17 mouse cellular contexts compared by ENCODE assay signal in the genomic region with DNA sequence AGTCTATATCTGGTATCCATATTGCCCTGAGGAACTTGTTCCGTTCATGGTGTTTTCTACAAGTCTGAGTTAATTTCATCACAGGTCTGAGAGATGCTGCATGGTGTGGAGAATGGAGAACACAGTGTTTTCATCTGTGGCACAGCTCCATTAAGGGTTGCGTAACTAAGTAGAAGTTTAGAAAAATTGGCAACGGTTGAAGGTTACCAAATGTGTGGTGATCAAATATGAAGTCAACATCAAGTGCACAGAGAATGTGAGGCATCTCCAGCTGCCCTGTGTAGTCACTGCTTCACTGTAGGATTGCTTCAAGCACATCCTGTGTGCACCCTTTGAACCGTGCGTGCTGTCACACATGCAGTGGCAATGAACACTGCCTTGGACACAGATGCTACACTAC. TPM values are rescaled to one million over a fixed set of nuclear protein-coding genes. Genes with fewer than 3 reads are reported as not detected.
DNase-seq lines count a peak whose midpoint lies in the region; ATAC-seq and TF ChIP-seq lines count a peak whose summit lies in the region.
"Had no signal": no experiment of that assay in that cellular context is flagged by ENCODE, and none has a peak within 500 bp of the region (broad histone marks: within the 10 kb centered on the region; RNA-seq: fewer than 3 reads in every experiment).

No protein-coding gene starts in this region.

- no peak for TF ChIP-seq CTCF in gastrocnemius, adult 2 months (IDR thresholded peaks at IDR 0.05)

- ATAC-seq in lung, embryonic 15.5 days (ENCODE audit: borderline replicate concordance, extremely low read depth, low FRiP score, low TSS enrichment), result 0 out of 2 replicates have a peak, but pooled peaks have one; percentile 42
- ATAC-seq in midbrain, embryonic 14.5 days (ENCODE audit: low FRiP score, low TSS enrichment), result no peak
- ATAC-seq: CD4-positive, CD25-positive, alpha-beta regulatory T cell, adult 4 months; forebrain, embryonic 13.5 days; hindbrain, postnatal 0 days had no signal

- no peaks in the 10 kb centered on the region for H3K9me3 ChIP-seq in lung, embryonic 15.5 days
- no peaks in the 10 kb centered on the region for H3K9me3 ChIP-seq in midbrain, embryonic 14.5 days (ENCODE audit: control insufficient read depth, low read length)
- H3K9me3 ChIP-seq: embryonic facial prominence, embryonic 12.5 days; forebrain, embryonic 13.5 days; kidney, embryonic 15.5 days; megakaryocyte, embryonic 14.5 days had no signal

- no peaks in the 10 kb centered on the region for H3K4me1 ChIP-seq in lung, embryonic 15.5 days
- no peaks in the 10 kb centered on the region for H3K4me1 ChIP-seq in midbrain, embryonic 14.5 days (ENCODE audit: control insufficient read depth, insufficient read depth, low read length)
- H3K4me1 ChIP-seq: embryonic facial prominence, embryonic 12.5 days; forebrain, embryonic 13.5 days; kidney, embryonic 15.5 days had no signal

- H3K36me3 ChIP-seq in lung, embryonic 15.5 days, result no peaks in the 10 kb centered on the region
- H3K36me3 ChIP-seq in midbrain, embryonic 14.5 days (ENCODE audit: control insufficient read depth, insufficient read depth, low read length), result no peaks in the 10 kb centered on the region
- H3K36me3 ChIP-seq: embryonic facial prominence, embryonic 12.5 days; kidney, embryonic 15.5 days had no signal

- H3K4me3 ChIP-seq in gastrocnemius, adult 2 months, result no peak overlapping the region
- H3K4me3 ChIP-seq in lung, embryonic 15.5 days, result no peak overlapping the region
- no peak overlapping the region for H3K4me3 ChIP-seq in midbrain, embryonic 14.5 days (replicated peaks; ENCODE audit: low read depth, low read length)
- H3K4me3 ChIP-seq: embryonic facial prominence, embryonic 12.5 days; forebrain, embryonic 13.5 days; heart, adult 2 months; kidney, embryonic 15.5 days; megakaryocyte, embryonic 14.5 days had no signal

- peak; percentile 45 for DNase-seq in gastrocnemius, adult 2 months
- no peak for DNase-seq in gastrocnemius, postnatal 14 days
- peak; percentile 17 for DNase-seq in urinary bladder, postnatal 25 days (ENCODE audit: low spot score)
- no peak for DNase-seq in urinary bladder, postnatal 10 days (ENCODE audit: low spot score)
- no peak for DNase-seq in ovary, postnatal 14 days (ENCODE audit: low spot score)
- DNase-seq in midbrain, embryonic 14.5 days, result no peak
- DNase-seq in gastrocnemius, postnatal 10 days, result no peak
- DNase-seq: cerebellum, adult 18-20 months; retina, postnatal 1 day had no signal

- H3K27me3 ChIP-seq in lung, embryonic 15.5 days, result no peaks in the 10 kb centered on the region
- H3K27me3 ChIP-seq in midbrain, embryonic 14.5 days (ENCODE audit: control insufficient read depth, insufficient read depth, low read length), result no peaks in the 10 kb centered on the region
- H3K27me3 ChIP-seq: embryonic facial prominence, embryonic 12.5 days; forebrain, embryonic 13.5 days; kidney, embryonic 15.5 days had no signal

- intact Hi-C loops in gastrocnemius, adult 2 months (cut with DNase I), result no loop called here
- intact Hi-C loops in gastrocnemius, postnatal 14 days (cut with DNase I; ENCODE audit: low total_unique reads), result no loop called here

- no peak overlapping the region for H3K9ac ChIP-seq in lung, embryonic 15.5 days
- no peak overlapping the region for H3K9ac ChIP-seq in midbrain, embryonic 14.5 days (replicated peaks; ENCODE audit: low read length)
- H3K9ac ChIP-seq: embryonic facial prominence, embryonic 12.5 days; forebrain, embryonic 13.5 days; kidney, embryonic 15.5 days had no signal

- WGBS in lung, embryonic 15.5 days, result 68% methylated on average over 5 of the region's 5 CpGs
- 94% methylated on average over 5 of the region's 5 CpGs for WGBS in midbrain, embryonic 14.5 days

- H3K4me2 ChIP-seq in lung, embryonic 15.5 days, result no peak overlapping the region
- H3K4me2 ChIP-seq in midbrain, embryonic 14.5 days (ENCODE audit: low read length), result no peak overlapping the region
- H3K4me2 ChIP-seq: embryonic facial prominence, embryonic 12.5 days; forebrain, embryonic 13.5 days; kidney, embryonic 15.5 days had no signal

- 0 out of 2 replicates have a peak overlapping the region, but pooled peaks have one; percentile 12 for H3K27ac ChIP-seq in gastrocnemius, adult 2 months
- no peak overlapping the region for H3K27ac ChIP-seq in lung, embryonic 15.5 days
- no peak overlapping the region for H3K27ac ChIP-seq in midbrain, embryonic 14.5 days (replicated peaks; ENCODE audit: low read depth, low read length)
- H3K27ac ChIP-seq: embryonic facial prominence, embryonic 12.5 days; forebrain, embryonic 13.5 days; heart, adult 2 months; hindbrain, postnatal 0 days; kidney, embryonic 15.5 days had no signal

RNA-seq across cellular contexts. Expression of a gene that starts 21.7 kb away (rescaled TPM):
- 1 to 10 TPM; 5.1 to 6.3 TPM for total RNA-seq in gastrocnemius, adult 2 months (2021)
- 1 to 10 TPM in 1 of 2 experiments, under 1 TPM in 1; 0.90 to 1.7 TPM for total RNA-seq in gastrocnemius, postnatal 14 days (2021)
- 0.51 and 0.68 TPM in 2 replicates for polyA plus RNA-seq in lung, embryonic 15.5 days (2015; fragmentation: Nextera tagmentation; extraction: Ambion mirVana)
- 0.99 and 1.4 TPM in 2 replicates for polyA plus RNA-seq in midbrain, embryonic 14.5 days (2014; fragmentation: Nextera tagmentation; extraction: Ambion mirVana)
- total RNA-seq in gastrocnemius, postnatal 10 days (2021), result 1 to 10 TPM in 1 of 2 experiments, under 1 TPM in 1; 0.63 to 1.3 TPM
- polyA plus RNA-seq: CD4-positive, CD25-positive, alpha-beta regulatory T cell, adult 4 months had no signal

RNA-seq across cellular contexts. Expression of a gene that starts 23.1 kb away (rescaled TPM):
- 1 to 10 TPM; 2.9 to 3.6 TPM for total RNA-seq in gastrocnemius, adult 2 months (2021)
- 1 to 10 TPM; 3.7 to 4.6 TPM for total RNA-seq in gastrocnemius, postnatal 14 days (2021)
- polyA plus RNA-seq in lung, embryonic 15.5 days (2015; fragmentation: Nextera tagmentation; extraction: Ambion mirVana), result 3.8 and 4.1 TPM in 2 replicates
- polyA plus RNA-seq in midbrain, embryonic 14.5 days (2014; fragmentation: Nextera tagmentation; extraction: Ambion mirVana), result 6.3 and 8.2 TPM in 2 replicates
- total RNA-seq in gastrocnemius, postnatal 10 days (2021), result 1 to 10 TPM; 5.2 to 6.3 TPM
- polyA plus RNA-seq: CD4-positive, CD25-positive, alpha-beta regulatory T cell, adult 4 months had no signal

RNA-seq across cellular contexts. Expression of a gene that starts 38.5 kb away (rescaled TPM):
- 1 to 10 TPM in 1 of 2 experiments, under 1 TPM in 1; 0.89 to 1.0 TPM for total RNA-seq in gastrocnemius, adult 2 months (2021)
- total RNA-seq in gastrocnemius, postnatal 14 days (2021), result 1 to 10 TPM; 2.3 to 2.7 TPM
- 7.2 and 8.6 TPM in 2 replicates for polyA plus RNA-seq in lung, embryonic 15.5 days (2015; fragmentation: Nextera tagmentation; extraction: Ambion mirVana)
- polyA plus RNA-seq in midbrain, embryonic 14.5 days (2014; fragmentation: Nextera tagmentation; extraction: Ambion mirVana), result 27.2 and 30.9 TPM in 2 replicates
- total RNA-seq in gastrocnemius, postnatal 10 days (2021), result 1 to 10 TPM; 2.3 to 3.2 TPM

RNA-seq across cellular contexts. Expression of a gene that starts 38.6 kb away (rescaled TPM):
- 1 to 10 TPM; 7.6 to 9.2 TPM for total RNA-seq in gastrocnemius, adult 2 months (2021)
- total RNA-seq in gastrocnemius, postnatal 14 days (2021), result 10 to 100 TPM; 10.9 to 14.1 TPM
- polyA plus RNA-seq in lung, embryonic 15.5 days (2015; fragmentation: Nextera tagmentation; extraction: Ambion mirVana), result 86.6 and 101 TPM in 2 replicates
- polyA plus RNA-seq in midbrain, embryonic 14.5 days (2014; fragmentation: Nextera tagmentation; extraction: Ambion mirVana), result 89.6 and 95.7 TPM in 2 replicates
- 10 to 100 TPM; 11.6 to 13.5 TPM for total RNA-seq in gastrocnemius, postnatal 10 days (2021)

Comparison
In these comparisons a context has a peak if more than half of its experiments do, and no peak if none do; other contexts are left out.
1. DNase-seq: peak in gastrocnemius, adult 2 months (single experiment) and urinary bladder, postnatal 25 days (single experiment); none in gastrocnemius, postnatal 14 days (single experiment), urinary bladder, postnatal 10 days (single experiment), ovary, postnatal 14 days (single experiment), midbrain, embryonic 14.5 days (single experiment) and gastrocnemius, postnatal 10 days (single experiment).